Mouse (Mus musculus): ENCODE data around the gene Tmem235. TPM values are rescaled to one million over a fixed set of nuclear protein-coding genes. Genes with fewer than 3 reads are reported as not detected.
"Not testable (repeated sequence)": the region's sequence is repeated elsewhere in the genome, so short reads cannot be mapped to it uniquely, and the experiment has no call there.

Gene Tmem235
- not detected in 2 replicates for polyA plus RNA-seq (2015; fragmentation: Nextera tagmentation; extraction: Ambion mirVana)

DNA sequence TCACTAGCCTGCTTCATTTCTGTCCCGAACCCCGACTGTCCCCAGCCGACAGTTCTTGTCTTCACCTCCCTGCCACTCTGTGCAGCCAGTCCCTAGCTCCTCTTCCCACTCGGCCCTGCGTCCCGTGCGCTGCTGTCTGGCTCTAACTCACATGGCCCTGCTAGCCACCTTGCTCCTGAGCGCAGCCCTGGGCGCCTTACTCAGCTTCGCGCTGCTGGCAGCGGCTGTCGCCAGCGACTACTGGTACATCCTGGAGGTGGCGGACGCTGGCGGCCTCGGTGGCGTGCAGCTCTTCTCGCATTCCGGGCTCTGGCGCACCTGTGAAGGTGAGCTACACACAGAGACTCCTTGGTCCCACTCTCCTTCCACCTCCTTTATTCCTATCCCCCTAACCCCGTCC lies at the start of gene Tmem235:
Tmem235 (plus strand) TSS at position 152 of the 400 bp plus-strand sequence.
- WGBS: 6% methylated on average over 23 of the region's 23 CpGs
- H3K4me1 ChIP-seq (replicated peaks; ENCODE audit: insufficient read depth, low read length): peaks cover 3% of the 10 kb centered on the region; the same call in 1 of the 2 replicates
- no peaks in the 10 kb centered on the region for H3K9me3 ChIP-seq (replicated peaks; ENCODE audit: low read length)
- ATAC-seq (replicated peaks; ENCODE audit: low FRiP score, low read depth): no peak
- H3K4me3 ChIP-seq (replicated peaks; ENCODE audit: low read depth, low read length): no peak within 1 kb of the TSS
- H3K27ac ChIP-seq: no peak within 1 kb of the TSS
- H3K27me3 ChIP-seq (ENCODE audit: insufficient read depth, low read length): no peaks in the 10 kb centered on the region
- H3K36me3 ChIP-seq (ENCODE audit: insufficient read depth, low read length): peaks cover 10% of the 10 kb centered on the region; the same call in 1 of the 2 replicates
- TF ChIP-seq CTCF (IDR thresholded peaks at IDR 0.05; ENCODE audit: low read depth): no peak
- H3K4me2 ChIP-seq (ENCODE audit: low read length): 0 out of 2 replicates have a peak within 1 kb of the TSS, but pooled peaks have one; percentile 2
- H3K9ac ChIP-seq (ENCODE audit: low read depth, low read length): no peak within 1 kb of the TSS
- DNase-seq (ENCODE audit: low spot score): no peak

DNA sequence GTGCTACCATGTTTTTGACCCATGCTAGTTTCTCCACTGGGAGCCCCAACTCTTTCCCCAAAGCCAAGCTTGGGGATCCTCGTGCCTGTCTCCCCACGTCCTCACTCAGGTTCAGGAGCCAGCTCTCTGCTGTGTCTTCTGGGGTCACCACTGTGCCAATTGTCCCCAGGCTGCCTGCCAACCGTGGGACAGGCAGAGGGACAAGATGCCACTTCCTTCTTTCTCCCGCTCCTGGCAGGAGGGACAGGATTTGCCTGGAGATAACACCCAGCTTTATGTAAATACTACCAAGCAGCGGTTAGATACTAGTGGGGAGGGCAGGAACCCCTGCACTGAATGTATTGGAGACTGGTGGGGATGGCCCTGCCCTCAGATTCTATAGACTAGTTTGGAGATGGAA lies 46.7 kb upstream of the Tmem235 start:
- DNase-seq (ENCODE audit: low spot score) (no peak), ATAC-seq (replicated peaks; ENCODE audit: low FRiP score, low read depth) (no peak)
- Histone ChIP-seq H3K36me3 (ENCODE audit: insufficient read depth, low read length) (peaks cover 32% of the 10 kb centered on the region), H3K4me2 (ENCODE audit: low read length) (no peak overlapping the region), H3K4me3 (replicated peaks; ENCODE audit: low read depth, low read length) (no peak overlapping the region), H3K9ac (ENCODE audit: low read depth, low read length) (no peak overlapping the region), H3K27me3 (ENCODE audit: insufficient read depth, low read length) (no peaks in the 10 kb centered on the region), H3K27ac (no peak overlapping the region), H3K9me3 (replicated peaks; ENCODE audit: low read length) (no peaks in the 10 kb centered on the region), H3K4me1 (replicated peaks; ENCODE audit: insufficient read depth, low read length) (peaks cover 3% of the 10 kb centered on the region; the same call in 1 of the 2 replicates)
- 80% methylated on average over 5 of the region's 5 CpGs for WGBS
- no peak for TF ChIP-seq CTCF (IDR thresholded peaks at IDR 0.05; ENCODE audit: low read depth)

DNA sequence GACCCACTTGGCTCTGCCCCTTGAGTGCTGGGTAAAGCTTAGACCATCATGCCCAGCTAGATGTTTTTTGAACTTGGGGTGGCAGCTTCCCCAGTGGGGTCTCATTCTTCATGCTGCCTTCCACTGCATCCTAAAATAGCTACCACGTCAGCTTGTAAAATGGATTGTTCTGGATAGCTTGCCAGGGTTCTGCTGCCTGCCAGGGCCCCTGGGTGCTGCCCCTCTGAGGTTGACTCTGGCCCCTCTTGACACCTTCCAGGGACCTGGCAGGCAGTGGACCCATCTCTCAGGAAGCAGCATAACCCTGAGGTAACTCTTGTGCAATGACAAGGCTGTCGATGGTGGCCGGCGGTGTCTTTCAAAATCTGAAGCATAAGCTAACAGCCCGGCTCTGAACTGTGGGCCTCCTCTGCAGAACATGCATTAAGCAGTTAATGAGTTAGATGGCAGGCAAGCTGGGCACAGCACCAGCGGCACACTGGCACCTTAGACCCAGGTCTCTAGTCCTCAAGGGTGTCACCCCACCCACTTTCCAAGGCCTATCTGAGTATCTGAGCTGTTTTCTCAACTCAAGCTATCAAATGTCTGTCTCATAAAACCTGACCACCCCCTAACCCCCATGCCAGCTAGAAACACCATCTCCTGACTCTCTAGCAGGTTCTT lies 45.7 kb upstream of the Tmem235 start:
- peaks cover 33% of the 10 kb centered on the region for H3K36me3 ChIP-seq (ENCODE audit: insufficient read depth, low read length)
- TF ChIP-seq CTCF (IDR thresholded peaks at IDR 0.05; ENCODE audit: low read depth): no peak
- no peak overlapping the region for H3K27ac ChIP-seq
- H3K4me3 ChIP-seq (replicated peaks; ENCODE audit: low read depth, low read length): no peak overlapping the region
- H3K4me1 ChIP-seq (replicated peaks; ENCODE audit: insufficient read depth, low read length): no peaks in the 10 kb centered on the region; the same call in 1 of the 2 replicates
- no peaks in the 10 kb centered on the region for H3K9me3 ChIP-seq (replicated peaks; ENCODE audit: low read length)
- 83% methylated on average over 6 of the region's 6 CpGs for WGBS
- no peak overlapping the region for H3K9ac ChIP-seq (ENCODE audit: low read depth, low read length)
- no peaks in the 10 kb centered on the region for H3K27me3 ChIP-seq (ENCODE audit: insufficient read depth, low read length)
- no peak overlapping the region for H3K4me2 ChIP-seq (ENCODE audit: low read length)
- DNase-seq (ENCODE audit: low spot score): no peak
- no peak for ATAC-seq (replicated peaks; ENCODE audit: low FRiP score, low read depth)

DNA sequence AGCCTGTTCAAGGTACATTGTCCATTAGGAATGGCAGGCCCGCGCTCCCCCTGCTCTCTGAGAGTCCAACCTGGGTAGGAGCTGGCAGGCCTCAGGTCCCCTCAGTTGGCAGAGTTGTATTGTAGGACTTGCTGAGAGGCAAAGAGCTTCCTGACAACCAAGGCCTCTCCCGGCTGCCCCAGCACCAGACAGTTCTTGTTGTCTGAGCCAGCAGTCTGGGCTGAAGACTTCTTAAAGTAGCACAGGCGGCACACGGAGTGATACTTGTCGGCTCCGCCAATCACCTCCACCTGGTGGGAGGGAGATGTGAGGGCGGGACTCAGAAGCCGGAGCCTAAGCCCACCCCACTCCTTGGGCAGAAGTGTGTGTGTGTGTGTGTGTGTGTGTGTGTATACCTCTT lies 44.7 kb upstream of the Tmem235 start:
- 74% methylated on average over 9 of the region's 9 CpGs for WGBS
- not testable (repeated sequence) for H3K4me1 ChIP-seq (replicated peaks; ENCODE audit: insufficient read depth, low read length); H3K9ac ChIP-seq (ENCODE audit: low read depth, low read length); H3K4me3 ChIP-seq (replicated peaks; ENCODE audit: low read depth, low read length); DNase-seq (ENCODE audit: low spot score); ATAC-seq (replicated peaks; ENCODE audit: low FRiP score, low read depth); H3K27me3 ChIP-seq (ENCODE audit: insufficient read depth, low read length); H3K27ac ChIP-seq; H3K4me2 ChIP-seq (ENCODE audit: low read length); H3K9me3 ChIP-seq (replicated peaks; ENCODE audit: low read length)
- peaks cover 38% of the 10 kb centered on the region for H3K36me3 ChIP-seq (ENCODE audit: insufficient read depth, low read length)

DNA sequence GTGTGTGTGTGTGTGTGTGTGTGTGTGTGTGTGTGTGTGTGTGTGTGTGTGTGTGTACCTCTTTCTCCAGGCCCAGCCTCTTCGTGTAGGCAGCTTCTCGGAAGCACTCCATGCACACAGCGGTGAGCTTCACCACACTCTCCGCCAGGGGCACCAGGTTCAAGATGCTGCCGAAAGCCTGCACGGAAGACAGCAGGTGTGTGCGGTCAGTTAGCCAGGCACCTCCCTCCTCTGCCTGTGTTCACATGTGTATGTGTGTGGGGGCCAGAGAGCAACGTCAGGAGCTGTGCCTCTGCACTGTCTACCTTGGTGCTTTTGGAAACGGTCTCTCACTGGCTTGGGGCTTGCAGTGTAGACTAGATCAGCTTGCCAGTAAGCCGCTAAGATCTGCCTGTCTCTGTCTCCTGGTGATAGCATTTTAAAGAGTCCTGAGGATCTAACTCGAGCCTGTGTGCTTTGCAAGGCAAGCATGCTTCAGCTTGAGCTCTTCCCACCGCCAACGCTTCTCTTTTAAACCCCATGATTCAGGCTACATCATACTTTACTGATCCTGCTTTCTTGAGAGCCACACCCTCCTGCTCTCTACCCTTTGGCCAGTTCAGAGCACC lies 44.1 kb upstream of the Tmem235 start:
- WGBS: 84% methylated on average over 13 of the region's 13 CpGs
- no peak overlapping the region for H3K4me3 ChIP-seq (replicated peaks; ENCODE audit: low read depth, low read length)
- no peak overlapping the region for H3K27ac ChIP-seq
- H3K4me1 ChIP-seq (replicated peaks; ENCODE audit: insufficient read depth, low read length): no peaks in the 10 kb centered on the region
- H3K9me3 ChIP-seq (replicated peaks; ENCODE audit: low read length): no peaks in the 10 kb centered on the region
- H3K9ac ChIP-seq (ENCODE audit: low read depth, low read length): no peak overlapping the region
- no peak for TF ChIP-seq CTCF (IDR thresholded peaks at IDR 0.05; ENCODE audit: low read depth)
- DNase-seq (ENCODE audit: low spot score) (no peak), ATAC-seq (replicated peaks; ENCODE audit: low FRiP score, low read depth) (no peak)
- peaks cover 42% of the 10 kb centered on the region for H3K36me3 ChIP-seq (ENCODE audit: insufficient read depth, low read length)
- H3K27me3 ChIP-seq (ENCODE audit: insufficient read depth, low read length): no peaks in the 10 kb centered on the region
- no peak overlapping the region for H3K4me2 ChIP-seq (ENCODE audit: low read length)

DNA sequence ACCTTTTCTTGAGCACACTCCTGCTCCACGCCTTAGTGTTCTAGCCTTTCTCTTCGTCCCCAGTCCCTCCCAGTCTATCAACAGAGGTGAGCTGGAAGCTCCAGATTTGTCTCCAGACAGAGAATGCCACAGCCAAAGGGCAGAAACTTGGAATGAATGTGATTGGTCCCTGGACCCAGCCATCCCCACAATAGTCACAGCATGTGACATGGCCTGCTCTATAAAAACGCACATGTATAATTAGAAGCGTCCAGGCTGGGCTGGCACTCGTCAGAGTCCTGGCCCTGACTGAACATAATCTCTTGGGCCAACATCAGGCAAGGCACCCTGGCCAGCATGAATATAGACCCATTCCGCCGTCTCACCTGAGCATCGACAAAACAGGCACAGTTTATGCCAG lies 41.5 kb upstream of the Tmem235 start:
- Histone ChIP-seq H3K9me3 (replicated peaks; ENCODE audit: low read length) (no peaks in the 10 kb centered on the region), H3K27me3 (ENCODE audit: insufficient read depth, low read length) (no peaks in the 10 kb centered on the region), H3K27ac (no peak overlapping the region), H3K9ac (ENCODE audit: low read depth, low read length) (no peak overlapping the region), H3K4me1 (replicated peaks; ENCODE audit: insufficient read depth, low read length) (peaks cover 6% of the 10 kb centered on the region; the same call in 1 of the 2 replicates), H3K4me3 (replicated peaks; ENCODE audit: low read depth, low read length) (no peak overlapping the region), H3K36me3 (ENCODE audit: insufficient read depth, low read length) (peaks cover 35% of the 10 kb centered on the region; the same call in 1 of the 2 replicates), H3K4me2 (ENCODE audit: low read length) (no peak overlapping the region)
- no peak for TF ChIP-seq CTCF (IDR thresholded peaks at IDR 0.05; ENCODE audit: low read depth)
- ATAC-seq (replicated peaks; ENCODE audit: low FRiP score, low read depth) (no peak), DNase-seq (ENCODE audit: low spot score) (no peak)
- WGBS: 85% methylated on average over 8 of the region's 8 CpGs

Data from kidney, postnatal 0 days (tissue).